Mouse (Mus musculus): Measurements from ENCODE around the gene 2310011J03Rik.

- TF ChIP-seq CTCF (IDR thresholded peaks at IDR 0.05; ENCODE audit: low read depth, low read length) = no peak
- no peak for TF ChIP-seq POLR2A (IDR thresholded peaks at IDR 0.05; ENCODE audit: borderline replicate concordance, low read depth, low read length)
Observed at GRCm38 (mm10) chr10:80296824-80297223, 23.5 kb downstream of the 2310011J03Rik start.
